Mouse (Mus musculus) embryonic fibroblast, embryonic 13.5 days (primary cell): ENCODE measurements at regions not wholly inside any gene's neighbourhood (a gene's known extent, or its start where the extent isn't known, plus 50 kb on each side); places are given as distances from the start of the nearest gene placed in this dataset.

Experiments used
- CTCF ChIP-seq: IDR thresholded peaks from 2 replicates; pipeline ENCODE4 v1.5.1; 2011; ENCODE audit warnings: mild to moderate bottlenecking, control low read depth, low read length, moderate library complexity, borderline replicate concordance; ENCODE audit not compliant: insufficient read depth
- POLR2A ChIP-seq: IDR thresholded peaks from 2 replicates; pipeline ENCODE4 v1.6.1; 2011; ENCODE audit warnings: low read depth, mild to moderate bottlenecking, control low read depth, low read length, moderate library complexity

GRCm38 (mm10) chr2:147974776-147975175, 72.0 kb downstream of the Foxa2 start:
- TF ChIP-seq POLR2A (no peak), CTCF (no peak)
